Mouse (Mus musculus): ENCODE measurements around the gene Sectm1a. TPM values are rescaled to one million over a fixed set of nuclear protein-coding genes. Genes with fewer than 3 reads are reported as not detected.

Sectm1a gene
- polyA plus RNA-seq, 1 experiment from 2014 or later = 0.29 TPM

DNA sequence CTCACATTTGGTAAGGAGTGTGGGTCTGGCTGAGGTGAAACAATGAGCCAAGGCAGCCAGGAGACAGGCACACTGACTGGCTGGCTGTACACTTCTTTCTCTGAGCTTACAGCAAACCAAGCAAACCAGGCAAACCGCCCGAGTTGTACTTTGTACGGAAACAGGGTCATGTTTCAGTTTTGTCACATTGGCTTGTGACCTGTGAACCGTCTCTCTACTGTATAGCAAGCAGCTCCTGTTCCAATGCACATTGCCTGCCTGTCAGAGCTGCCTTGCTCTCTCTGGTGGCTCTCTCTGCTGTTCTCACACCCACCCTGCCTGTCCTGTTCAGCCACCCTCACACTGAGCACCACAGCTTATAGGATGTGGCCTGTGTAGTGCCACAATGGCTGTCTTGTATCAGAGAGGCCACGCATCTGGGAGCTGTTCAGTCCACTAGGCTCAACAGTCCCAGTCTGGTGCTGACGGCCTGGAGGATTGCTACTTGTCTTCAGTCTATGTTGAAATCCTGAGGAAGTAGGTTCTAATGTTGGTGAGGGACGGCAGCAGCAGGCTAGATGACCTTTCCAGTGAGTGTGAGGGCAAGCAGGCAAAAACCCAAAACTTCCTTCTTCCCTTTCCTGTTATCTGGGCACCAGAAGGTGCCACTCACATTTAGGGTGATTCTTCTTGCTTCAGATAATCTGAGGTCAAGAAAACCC is 24.3 kb downstream of the Sectm1a start:
- ATAC-seq = peak; percentile 41
- WGBS = 22% methylated on average over 7 of the region's 7 CpGs
- no peak overlapping the region for H3K9ac ChIP-seq (replicated peaks; ENCODE audit: low read depth)

DNA sequence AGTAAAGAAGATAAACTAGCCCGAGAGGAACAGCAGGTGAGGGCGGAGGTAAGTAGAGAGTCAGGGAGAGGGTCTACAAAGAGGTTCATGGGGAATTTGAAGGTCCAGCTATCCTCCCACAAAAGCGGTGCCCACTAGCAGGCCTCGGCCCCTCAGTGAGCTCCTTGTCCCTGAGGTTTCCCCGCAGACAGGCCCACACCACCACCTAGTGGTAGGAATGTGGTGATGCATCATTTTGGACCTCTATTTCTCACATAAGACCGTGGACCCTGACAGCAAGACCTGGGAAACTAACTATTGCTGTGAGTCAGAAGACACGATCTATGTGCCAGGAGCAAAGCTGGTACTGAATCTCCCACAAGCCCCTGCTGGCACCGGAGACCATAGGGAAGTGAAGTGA is 27.5 kb downstream of the Sectm1a start:
- no peak overlapping the region for H3K27ac ChIP-seq (ENCODE audit: low read length)
- DNase-seq (ENCODE audit: low spot score) (peak; percentile 84), ATAC-seq (peak; percentile 46)
- H3K4me3 ChIP-seq (ENCODE audit: low read depth, low read length) = no peak overlapping the region
- H3K9me3 ChIP-seq (ENCODE audit: low read length) = no peaks in the 10 kb centered on the region
- 13% methylated on average over 8 of the region's 8 CpGs for WGBS
- H3K9ac ChIP-seq (replicated peaks; ENCODE audit: low read depth) = no peak overlapping the region
- no peak overlapping the region for H3K4me2 ChIP-seq (replicated peaks; ENCODE audit: low read depth, low read length)
- H3K27me3 ChIP-seq (replicated peaks; ENCODE audit: insufficient read depth, low read length) = no peaks in the 10 kb centered on the region
- TF ChIP-seq EP300 (IDR thresholded peaks at IDR 0.05) = no peak
- TF ChIP-seq CTCF (IDR thresholded peaks at IDR 0.05) = peak; percentile 100
- no peaks in the 10 kb centered on the region; the same call in 1 of the 2 replicates for H3K4me1 ChIP-seq (ENCODE audit: insufficient read depth, low read depth, low read length)
- no peaks in the 10 kb centered on the region for H3K36me3 ChIP-seq (ENCODE audit: insufficient read depth, low read length)

More for the DNA sequence above, 24.3 kb downstream of the Sectm1a start:
- H3K9me3 ChIP-seq (ENCODE audit: low read length) = no peaks in the 10 kb centered on the region
- TF ChIP-seq CTCF (IDR thresholded peaks at IDR 0.05) = no peak
- no peak for TF ChIP-seq EP300 (IDR thresholded peaks at IDR 0.05)
- no peaks in the 10 kb centered on the region; the same call in 1 of the 2 replicates for H3K4me1 ChIP-seq (ENCODE audit: insufficient read depth, low read depth, low read length)
- no peak overlapping the region for H3K4me3 ChIP-seq (ENCODE audit: low read depth, low read length)
- H3K27me3 ChIP-seq (replicated peaks; ENCODE audit: insufficient read depth, low read length) = no peaks in the 10 kb centered on the region
- H3K27ac ChIP-seq (ENCODE audit: low read length) = no peak overlapping the region
- no peaks in the 10 kb centered on the region for H3K36me3 ChIP-seq (ENCODE audit: insufficient read depth, low read length)
- DNase-seq (ENCODE audit: low spot score) = no peak
- no peak overlapping the region for H3K4me2 ChIP-seq (replicated peaks; ENCODE audit: low read depth, low read length)

DNA sequence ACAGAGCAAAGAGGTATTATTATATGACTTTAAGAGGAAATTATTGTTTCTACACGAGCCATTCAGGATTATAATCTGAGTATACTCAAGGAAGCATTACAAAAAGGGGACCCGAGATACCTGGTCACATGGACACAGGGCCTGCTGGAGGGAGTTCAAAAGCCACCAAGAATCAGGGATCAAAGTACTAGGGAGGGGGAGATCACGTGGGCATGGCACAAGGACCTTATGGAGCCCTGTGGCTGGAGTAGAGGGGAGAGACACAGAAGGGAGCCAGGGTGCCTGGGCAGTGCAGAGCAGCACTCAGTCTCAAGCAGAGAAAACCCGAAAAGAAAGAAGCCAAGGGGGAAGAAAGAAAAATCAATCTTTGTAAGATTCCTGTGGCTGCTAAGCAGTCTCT is 28.6 kb downstream of the Sectm1a start:
- no peak overlapping the region for H3K27ac ChIP-seq (ENCODE audit: low read length)
- H3K4me3 ChIP-seq (ENCODE audit: low read depth, low read length) = no peak overlapping the region
- no peak overlapping the region for H3K4me2 ChIP-seq (replicated peaks; ENCODE audit: low read depth, low read length)
- WGBS = 71% methylated on average over 4 of the region's 4 CpGs
- DNase-seq (ENCODE audit: low spot score) (no peak), ATAC-seq (no peak)
- no peaks in the 10 kb centered on the region; the same call in 1 of the 2 replicates for H3K4me1 ChIP-seq (ENCODE audit: insufficient read depth, low read depth, low read length)
- H3K36me3 ChIP-seq (ENCODE audit: insufficient read depth, low read length) = no peaks in the 10 kb centered on the region
- no peak overlapping the region for H3K9ac ChIP-seq (replicated peaks; ENCODE audit: low read depth)
- no peaks in the 10 kb centered on the region for H3K27me3 ChIP-seq (replicated peaks; ENCODE audit: insufficient read depth, low read length)
- TF ChIP-seq CTCF (IDR thresholded peaks at IDR 0.05) = no peak
- no peak for TF ChIP-seq EP300 (IDR thresholded peaks at IDR 0.05)
- H3K9me3 ChIP-seq (ENCODE audit: low read length) = no peaks in the 10 kb centered on the region

- Histone ChIP-seq H3K36me3 (ENCODE audit: insufficient read depth, low read length) (no peaks in the 10 kb centered on the region), H3K4me2 (replicated peaks; ENCODE audit: low read depth, low read length) (no peak overlapping the region), H3K9me3 (ENCODE audit: low read length) (no peaks in the 10 kb centered on the region), H3K27me3 (replicated peaks; ENCODE audit: insufficient read depth, low read length) (no peaks in the 10 kb centered on the region), H3K4me1 (ENCODE audit: insufficient read depth, low read depth, low read length) (no peaks in the 10 kb centered on the region; the same call in 1 of the 2 replicates), H3K27ac (ENCODE audit: low read length) (no peak overlapping the region), H3K4me3 (ENCODE audit: low read depth, low read length) (no peak overlapping the region), H3K9ac (replicated peaks; ENCODE audit: low read depth) (no peak overlapping the region)
- peak; percentile 29; the same call in 1 of the 2 replicates for ATAC-seq
- peak; percentile 34 for DNase-seq (ENCODE audit: low spot score)
- 38% methylated on average over 1 of the region's 1 CpGs for WGBS
- no peak for TF ChIP-seq CTCF (IDR thresholded peaks at IDR 0.05)
- TF ChIP-seq EP300 (IDR thresholded peaks at IDR 0.05) = no peak
Observed at GRCm38 (mm10) chr11:121051793-121052192, 29.2 kb downstream of the Sectm1a start.

DNA sequence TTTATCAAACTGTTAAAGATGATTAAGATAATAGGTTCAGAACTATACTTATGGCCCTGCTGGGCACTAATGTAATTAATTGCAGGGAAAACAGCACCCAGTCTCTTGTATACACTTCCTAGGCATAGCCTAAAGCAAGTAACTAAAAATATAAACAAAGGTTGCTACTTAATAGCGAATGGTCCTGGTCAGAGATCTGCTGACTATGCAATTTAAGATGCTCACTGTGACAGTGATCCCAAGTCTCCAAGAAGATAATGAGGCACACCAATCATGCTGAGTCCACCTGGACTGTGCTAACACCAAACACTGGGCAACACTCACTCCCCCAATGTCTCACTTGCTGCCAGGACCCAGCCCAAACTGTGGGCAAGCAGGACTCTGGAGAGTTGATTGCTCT is 31.2 kb downstream of the Sectm1a start:
- Histone ChIP-seq H3K9me3 (ENCODE audit: low read length) (no peaks in the 10 kb centered on the region), H3K4me2 (replicated peaks; ENCODE audit: low read depth, low read length) (no peak overlapping the region), H3K4me1 (ENCODE audit: insufficient read depth, low read depth, low read length) (no peaks in the 10 kb centered on the region), H3K36me3 (ENCODE audit: insufficient read depth, low read length) (no peaks in the 10 kb centered on the region), H3K4me3 (ENCODE audit: low read depth, low read length) (no peak overlapping the region), H3K27me3 (replicated peaks; ENCODE audit: insufficient read depth, low read length) (no peaks in the 10 kb centered on the region), H3K27ac (ENCODE audit: low read length) (no peak overlapping the region), H3K9ac (replicated peaks; ENCODE audit: low read depth) (no peak overlapping the region)
- no peak for DNase-seq (ENCODE audit: low spot score)
- TF ChIP-seq EP300 (IDR thresholded peaks at IDR 0.05) = no peak
- no peak for TF ChIP-seq CTCF (IDR thresholded peaks at IDR 0.05)
- no peak for ATAC-seq
- WGBS = 49% methylated on average over 1 of the region's 1 CpGs

- Histone ChIP-seq H3K27ac (ENCODE audit: low read length) (0 out of 2 replicates have a peak overlapping the region, but pooled peaks have one; percentile 3), H3K36me3 (ENCODE audit: insufficient read depth, low read length) (no peaks in the 10 kb centered on the region), H3K4me2 (replicated peaks; ENCODE audit: low read depth, low read length) (no peak overlapping the region), H3K27me3 (replicated peaks; ENCODE audit: insufficient read depth, low read length) (no peaks in the 10 kb centered on the region), H3K9ac (replicated peaks; ENCODE audit: low read depth) (no peak overlapping the region), H3K4me3 (ENCODE audit: low read depth, low read length) (no peak overlapping the region), H3K4me1 (ENCODE audit: insufficient read depth, low read depth, low read length) (no peaks in the 10 kb centered on the region), H3K9me3 (ENCODE audit: low read length) (no peaks in the 10 kb centered on the region)
- WGBS = 49% methylated on average over 2 of the region's 2 CpGs
- peak; percentile 62 for DNase-seq (ENCODE audit: low spot score)
- ATAC-seq = no peak
- peak; percentile 69 for TF ChIP-seq CTCF (IDR thresholded peaks at IDR 0.05)
- no peak for TF ChIP-seq EP300 (IDR thresholded peaks at IDR 0.05)
Observed at GRCm38 (mm10) chr11:121047826-121048399, 33.1 kb downstream of the Sectm1a start.
